Mouse (Mus musculus): ENCODE data around the gene Tshb.
A peak's percentile ranks its signal among the peaks of the same experiment; 100 is the strongest.

Tshb gene

DNA sequence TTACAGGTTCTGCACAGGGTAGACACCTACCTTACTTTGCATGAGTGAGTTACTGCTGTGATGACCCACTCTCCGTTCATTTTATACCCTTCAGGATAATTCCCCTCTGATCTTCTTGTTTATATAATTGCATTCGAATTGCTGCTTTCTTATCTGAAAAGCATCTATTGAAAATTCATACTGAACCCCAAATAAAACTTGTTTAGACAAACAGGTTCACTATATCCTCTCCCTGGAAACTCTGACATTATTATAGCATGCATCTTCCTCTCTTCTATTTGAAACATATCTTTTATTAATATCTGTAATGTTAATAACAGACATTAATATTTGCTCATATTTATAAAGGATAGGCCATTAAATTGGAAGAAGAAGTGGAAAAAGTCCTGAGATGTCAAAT lies at the start of gene Tshb:
Tshb (minus strand) TSS at position 101 of the 400 bp plus-strand sequence.
- DNase-seq (ENCODE audit: inconsistent ontology term): no peak

DNA sequence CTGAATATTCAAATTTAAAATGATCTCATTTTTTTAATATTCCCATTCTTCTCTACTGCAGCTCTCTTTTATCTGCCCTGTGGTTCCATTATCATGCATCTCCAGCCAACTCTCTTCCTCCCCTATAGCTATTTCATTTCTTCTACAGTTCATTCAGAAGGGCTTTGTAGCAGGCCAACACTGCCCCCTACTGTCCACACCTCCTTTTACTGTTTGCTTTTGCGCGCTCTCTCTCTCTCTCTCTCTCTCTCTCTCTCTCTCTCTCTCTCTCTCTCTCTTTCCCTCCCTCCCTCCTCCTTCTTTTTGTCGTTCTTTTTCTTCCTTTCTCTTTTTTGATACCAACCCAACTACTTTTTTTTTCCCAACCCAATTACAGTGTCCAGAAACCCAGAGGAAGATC lies 21.4 kb upstream of the Tshb start:
- peak; percentile 61 for DNase-seq (ENCODE audit: inconsistent ontology term)

DNA sequence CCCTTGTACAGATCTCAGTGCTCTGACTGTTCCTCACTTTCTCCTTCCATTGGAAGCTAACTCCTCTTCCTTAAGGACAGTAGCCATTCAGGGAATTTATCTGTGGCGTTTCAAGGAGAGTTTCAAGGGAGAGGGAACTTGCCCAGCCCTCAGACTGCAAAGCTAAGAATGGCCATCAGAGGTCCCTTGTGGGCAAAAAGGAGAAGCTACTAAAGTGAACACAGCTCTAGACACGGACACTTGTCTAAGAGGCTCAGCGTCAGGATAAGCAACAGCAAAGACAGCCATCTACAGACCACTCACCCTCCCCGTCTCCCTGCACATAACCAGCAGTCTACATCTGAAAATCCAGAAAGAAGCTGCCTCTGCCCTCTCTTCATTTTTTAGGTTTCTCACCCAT lies 4.9 kb upstream of the Tshb start:
- DNase-seq (ENCODE audit: inconsistent ontology term): no peak

DNA sequence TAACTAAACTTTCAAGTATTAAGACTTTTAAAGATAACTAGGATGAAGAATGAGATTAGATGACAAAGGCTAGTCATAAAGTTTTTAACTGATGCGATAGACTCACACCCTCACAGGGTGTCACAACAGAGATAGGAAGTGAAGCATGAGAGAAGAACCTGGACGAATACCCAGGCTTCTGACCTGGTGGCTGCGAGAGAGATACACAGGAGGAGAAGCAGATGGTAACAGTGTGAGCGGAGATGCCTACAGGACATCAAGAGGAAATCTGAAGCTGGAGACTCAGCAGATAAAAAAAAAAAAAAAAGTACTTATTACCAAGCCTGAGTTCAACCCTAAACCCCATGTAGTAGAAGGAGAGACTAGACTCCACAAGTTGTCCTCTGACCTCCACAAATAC lies 9.5 kb downstream of the Tshb start:
- no peak for DNase-seq (ENCODE audit: inconsistent ontology term)

DNA sequence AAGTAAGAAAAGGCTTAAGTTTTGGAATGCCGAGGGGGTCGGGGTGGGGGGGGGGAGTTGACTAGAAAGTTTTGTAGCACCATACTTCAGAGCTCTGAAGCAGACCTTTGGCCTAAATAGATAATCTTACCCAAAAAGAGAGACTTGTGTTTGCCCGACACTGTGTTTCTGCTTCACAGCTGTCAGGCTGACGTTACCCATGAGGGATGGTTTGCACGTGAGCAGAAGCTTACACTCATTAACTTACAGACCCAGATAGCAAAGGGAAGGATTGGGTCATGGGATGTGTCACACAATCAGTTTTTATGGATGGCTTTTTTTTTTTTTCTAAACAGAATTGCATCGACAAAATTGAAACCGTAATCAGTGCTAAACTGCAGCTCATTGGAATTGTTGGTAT lies 17.7 kb downstream of the Tshb start:
- no peak for DNase-seq (ENCODE audit: inconsistent ontology term)

DNA sequence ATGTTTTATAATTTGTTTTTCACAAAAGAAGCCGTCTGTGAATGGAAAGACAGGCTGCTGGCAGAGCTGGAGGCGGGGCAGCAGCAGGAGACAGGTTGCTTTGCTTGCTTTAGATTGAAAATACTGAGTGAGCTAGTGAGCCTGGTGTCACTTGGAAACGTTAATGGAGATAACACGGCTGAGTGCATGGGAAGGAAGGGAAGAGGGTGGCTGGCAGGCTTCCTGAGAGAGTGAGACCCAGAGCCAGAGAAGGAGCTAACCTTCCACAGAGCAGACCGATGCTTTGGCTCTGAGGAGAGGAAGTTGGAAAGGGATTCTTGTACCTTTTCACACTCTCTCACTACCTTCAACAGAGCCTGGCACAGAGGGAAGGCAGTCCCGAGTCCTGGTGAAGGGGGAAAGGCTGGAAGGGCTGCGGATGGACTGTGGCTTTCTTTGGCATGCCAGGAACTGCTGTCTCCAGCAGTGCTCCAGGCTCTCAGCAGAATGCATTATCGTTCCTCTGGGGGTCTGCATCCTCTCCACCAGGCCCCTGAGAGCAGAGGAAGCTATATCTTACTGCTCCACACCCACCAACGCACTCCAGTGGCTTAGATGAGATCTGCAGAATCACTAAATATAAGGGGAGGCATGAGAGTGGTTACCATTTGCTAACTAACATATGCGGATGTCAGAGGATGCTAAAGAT lies 18.7 kb downstream of the Tshb start:
- DNase-seq (ENCODE audit: inconsistent ontology term): no peak

DNA sequence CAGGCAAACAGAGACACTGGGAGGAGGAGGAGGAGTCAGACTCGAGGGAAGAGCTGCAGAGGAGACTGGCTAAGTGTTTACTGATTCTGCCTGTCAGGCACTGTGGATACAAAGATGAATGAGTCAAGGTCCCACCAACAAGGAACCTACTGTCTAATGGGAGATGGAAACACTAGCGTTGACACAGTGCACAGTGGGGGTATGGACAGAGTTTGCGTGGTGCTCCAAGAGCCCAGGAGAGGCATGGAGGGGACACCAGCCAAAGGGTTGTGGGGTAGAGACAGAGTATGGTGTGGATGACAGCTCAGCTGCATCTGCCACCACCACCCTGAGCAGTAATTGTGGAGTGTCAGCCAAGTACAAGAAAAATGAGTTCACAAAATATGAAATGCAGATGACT lies 20.1 kb downstream of the Tshb start:
- DNase-seq (ENCODE audit: inconsistent ontology term): no peak

DNA sequence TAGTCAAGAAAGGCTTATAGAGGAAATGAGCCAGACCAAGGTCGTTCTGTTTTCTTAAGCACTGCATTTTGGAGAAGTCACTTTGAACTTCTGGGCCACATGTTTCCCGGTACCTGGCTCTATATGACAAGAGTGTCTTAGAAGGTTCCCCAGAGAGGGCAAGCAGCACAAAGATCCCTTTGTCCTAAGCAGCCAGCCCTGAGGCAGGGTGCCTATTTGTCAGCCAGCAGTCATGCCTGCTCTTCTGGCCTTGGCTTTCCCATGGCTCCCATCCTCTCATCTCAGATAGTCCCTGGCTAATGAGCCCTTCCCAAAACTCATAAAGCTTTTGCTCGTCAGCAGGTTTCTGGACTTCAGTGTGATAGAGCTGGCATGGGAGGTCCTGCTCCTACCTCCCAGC lies 22.3 kb downstream of the Tshb start:
- DNase-seq (ENCODE audit: inconsistent ontology term): no peak

DNA sequence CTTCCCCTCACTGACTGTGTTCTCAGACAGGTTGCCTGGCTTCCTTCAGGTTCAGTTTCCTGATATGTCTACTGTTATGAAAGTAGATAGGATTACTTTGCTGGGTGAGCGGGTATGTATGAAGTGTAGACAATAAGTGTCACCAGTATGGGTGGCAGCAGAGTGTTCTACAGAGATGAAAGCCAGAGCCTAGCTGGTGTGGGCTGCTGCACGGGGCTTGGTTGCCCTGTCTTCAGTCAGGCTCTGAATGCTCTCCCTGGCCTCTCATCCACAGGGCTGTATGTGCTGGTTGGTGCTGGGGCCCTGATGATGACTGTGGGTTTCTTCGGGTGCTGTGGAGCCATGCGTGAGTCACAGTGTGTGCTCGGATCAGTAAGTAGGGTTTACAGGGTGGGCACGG lies 25.5 kb downstream of the Tshb start:
- no peak for DNase-seq (ENCODE audit: inconsistent ontology term)

DNA sequence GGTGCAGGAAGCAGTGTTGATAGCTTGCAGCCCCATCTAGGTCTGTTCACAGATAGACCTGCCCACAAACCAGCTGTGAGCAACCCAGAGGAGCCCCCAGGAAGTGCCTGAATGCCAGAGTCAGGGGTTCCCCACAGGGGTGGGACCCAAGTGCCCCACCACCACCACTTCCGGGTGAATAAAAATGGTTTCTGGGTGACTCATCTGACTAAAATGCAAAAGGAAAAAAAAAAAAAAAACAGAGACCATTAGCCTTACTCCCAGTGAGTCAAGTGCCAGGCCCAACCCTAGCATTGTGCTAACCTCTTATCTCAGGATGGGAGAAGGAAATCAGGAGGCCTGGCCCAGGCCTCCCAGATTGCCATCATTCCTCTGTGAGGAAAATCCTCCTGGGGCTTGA lies 26.7 kb downstream of the Tshb start:
- DNase-seq (ENCODE audit: inconsistent ontology term): peak; percentile 71

DNA sequence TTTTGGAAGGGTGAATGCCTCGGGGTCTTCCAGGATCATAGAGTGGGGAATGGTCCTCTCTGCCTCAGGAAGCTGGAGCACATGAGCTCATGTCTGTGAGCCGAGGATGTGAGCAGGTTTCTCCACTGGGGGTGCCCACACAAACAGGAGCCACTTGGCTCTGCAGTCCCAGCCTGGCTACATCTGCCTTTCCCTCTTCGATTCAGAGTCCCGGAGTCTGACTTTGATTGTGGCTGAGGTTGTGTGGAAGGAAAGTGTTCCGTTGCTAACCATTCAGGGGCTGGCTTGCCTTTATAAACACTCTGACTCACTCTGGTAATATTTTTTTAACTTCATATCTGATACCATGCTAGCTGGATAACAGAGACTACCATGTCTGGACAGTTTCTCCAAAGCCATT lies 30.1 kb downstream of the Tshb start:
- DNase-seq (ENCODE audit: inconsistent ontology term): no peak

DNA sequence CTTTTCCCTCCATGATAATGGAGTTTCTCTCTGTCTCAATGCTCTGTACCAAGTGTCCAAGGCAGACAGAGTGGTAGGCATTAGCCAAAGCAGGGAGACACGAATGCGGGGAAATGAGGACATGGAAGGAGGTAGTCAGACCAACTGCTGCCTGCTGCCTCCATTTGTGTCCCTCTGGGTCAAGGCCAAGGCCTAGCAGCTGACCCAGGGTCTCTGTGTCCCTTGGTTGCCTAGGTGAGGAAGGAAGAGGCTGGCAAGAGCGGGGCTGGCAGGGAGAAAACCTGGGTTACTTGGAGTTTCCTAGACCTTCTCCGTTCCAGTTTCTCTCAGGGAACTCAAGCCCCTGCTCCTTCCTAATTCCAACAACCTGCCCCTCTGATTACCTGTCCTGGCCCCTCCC lies 30.5 kb downstream of the Tshb start:
- no peak for DNase-seq (ENCODE audit: inconsistent ontology term)

DNA sequence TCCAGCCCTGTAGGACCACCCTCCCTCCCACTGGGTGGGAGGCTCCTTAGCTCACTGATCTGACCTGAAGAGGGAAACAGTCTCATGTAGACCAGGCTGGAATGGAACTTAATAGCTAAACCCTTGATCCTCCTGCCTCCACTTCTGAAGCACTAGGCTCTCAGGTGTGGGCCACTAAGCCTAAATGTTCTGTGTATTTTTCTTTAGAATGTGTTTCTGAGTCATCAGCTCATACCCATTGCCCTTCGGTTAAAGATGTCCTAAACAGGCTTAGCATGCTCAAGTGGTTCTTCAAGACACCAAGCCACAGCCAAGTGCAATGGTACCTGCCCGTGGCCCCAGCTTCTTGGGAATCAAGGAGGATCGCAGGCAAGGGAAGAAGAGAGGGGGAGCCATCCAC lies 31.0 kb downstream of the Tshb start:
- no peak for DNase-seq (ENCODE audit: inconsistent ontology term)

DNA sequence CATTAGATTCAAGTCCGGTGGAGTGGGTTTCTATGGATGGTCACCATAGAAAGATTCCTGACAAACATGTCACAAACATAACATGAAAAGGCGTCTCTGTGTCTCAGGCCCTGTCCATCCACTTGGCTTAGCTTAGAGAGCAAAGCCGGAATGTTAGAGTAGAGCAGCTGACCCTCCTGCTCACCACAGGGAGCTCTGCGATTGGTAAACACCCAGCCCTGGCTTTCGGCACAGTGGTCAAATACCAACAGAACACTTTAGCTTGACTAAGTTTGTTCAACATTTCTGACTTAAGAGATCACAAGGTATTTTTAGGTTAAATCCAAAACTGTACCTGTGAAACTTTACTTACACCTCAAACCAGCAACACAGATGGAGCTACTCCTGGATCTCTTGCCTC lies 31.4 kb downstream of the Tshb start:
- DNase-seq (ENCODE audit: inconsistent ontology term): no peak

DNA sequence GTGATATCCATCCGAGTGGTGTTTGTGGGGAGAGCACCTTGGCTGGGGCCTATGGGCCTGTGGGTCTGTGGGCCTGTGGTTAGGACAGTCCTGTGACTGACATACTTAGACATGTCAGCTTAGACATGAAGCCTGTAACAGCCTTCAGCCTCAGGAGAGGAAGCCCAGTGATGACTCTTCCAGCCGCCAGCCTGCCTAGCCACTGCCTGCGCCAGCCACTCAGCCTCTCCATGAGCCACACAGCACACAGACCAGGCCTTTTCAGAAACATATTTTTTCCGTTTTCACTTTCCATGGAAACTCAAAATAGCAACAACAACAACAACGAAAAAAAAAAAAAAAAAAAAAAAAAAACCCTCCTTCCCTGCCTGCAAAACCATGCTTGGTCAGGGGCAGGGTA lies 33.8 kb downstream of the Tshb start:
- DNase-seq (ENCODE audit: inconsistent ontology term): no peak

DNA sequence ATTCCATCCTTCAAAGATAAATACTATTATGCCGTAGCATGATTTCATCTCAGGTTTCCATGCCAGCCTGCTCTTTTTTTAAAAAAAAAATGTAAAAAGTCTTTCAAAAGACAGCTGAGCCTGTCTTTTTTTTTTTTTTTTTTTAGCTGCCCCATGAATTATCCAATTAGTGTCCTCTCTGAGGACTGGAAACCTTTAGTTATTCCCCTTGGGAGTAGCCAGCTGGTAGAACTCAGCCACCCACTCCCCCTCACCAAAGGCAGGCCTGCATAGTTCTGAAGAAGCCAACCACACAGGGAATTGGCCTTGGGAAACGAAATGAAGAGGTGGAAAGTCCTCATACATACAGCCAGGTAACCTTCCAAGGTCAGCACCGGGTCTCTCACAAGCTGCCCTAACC lies 34.5 kb downstream of the Tshb start:
- DNase-seq (ENCODE audit: inconsistent ontology term): no peak

DNA sequence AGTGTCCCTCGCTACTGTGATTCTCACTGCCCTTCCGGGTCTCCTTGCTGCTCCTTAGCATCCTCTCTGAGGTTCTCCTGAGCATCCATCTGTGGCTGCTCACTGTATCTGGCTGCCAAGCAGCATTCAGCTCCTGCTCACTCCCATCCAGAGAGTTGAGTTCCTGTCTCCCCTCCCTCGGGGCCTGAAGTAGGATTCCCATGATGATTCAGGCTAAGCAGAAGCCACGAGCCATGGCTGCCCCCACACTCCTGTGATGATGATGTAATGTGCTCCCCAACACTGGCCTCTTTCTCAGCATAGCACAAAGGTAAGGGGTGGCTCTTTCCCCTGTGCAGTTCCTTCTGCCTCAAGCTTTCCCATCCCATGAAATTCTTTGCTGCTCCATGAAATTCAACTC lies 36.3 kb downstream of the Tshb start:
- no peak for DNase-seq (ENCODE audit: inconsistent ontology term)

DNA sequence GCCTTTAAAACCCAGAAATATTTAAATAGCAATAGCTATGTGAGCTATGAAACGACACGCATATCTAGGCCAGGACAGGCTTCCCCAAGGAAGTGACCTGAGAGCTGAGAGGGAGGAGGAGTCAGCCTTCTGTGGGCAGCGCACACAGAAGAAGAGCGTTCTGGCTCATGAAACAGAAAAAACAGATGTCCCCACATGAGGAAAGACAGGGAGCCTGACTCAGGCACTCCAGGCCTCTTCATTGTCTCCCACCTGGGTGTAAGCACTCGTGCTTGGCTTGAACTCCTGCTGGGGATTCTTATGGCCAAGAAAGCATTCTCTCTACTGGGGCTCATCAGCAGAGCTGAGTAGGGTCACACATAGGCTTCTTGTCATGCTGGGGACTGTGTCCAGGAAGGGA lies 37.9 kb downstream of the Tshb start:
- DNase-seq (ENCODE audit: inconsistent ontology term): no peak

DNA sequence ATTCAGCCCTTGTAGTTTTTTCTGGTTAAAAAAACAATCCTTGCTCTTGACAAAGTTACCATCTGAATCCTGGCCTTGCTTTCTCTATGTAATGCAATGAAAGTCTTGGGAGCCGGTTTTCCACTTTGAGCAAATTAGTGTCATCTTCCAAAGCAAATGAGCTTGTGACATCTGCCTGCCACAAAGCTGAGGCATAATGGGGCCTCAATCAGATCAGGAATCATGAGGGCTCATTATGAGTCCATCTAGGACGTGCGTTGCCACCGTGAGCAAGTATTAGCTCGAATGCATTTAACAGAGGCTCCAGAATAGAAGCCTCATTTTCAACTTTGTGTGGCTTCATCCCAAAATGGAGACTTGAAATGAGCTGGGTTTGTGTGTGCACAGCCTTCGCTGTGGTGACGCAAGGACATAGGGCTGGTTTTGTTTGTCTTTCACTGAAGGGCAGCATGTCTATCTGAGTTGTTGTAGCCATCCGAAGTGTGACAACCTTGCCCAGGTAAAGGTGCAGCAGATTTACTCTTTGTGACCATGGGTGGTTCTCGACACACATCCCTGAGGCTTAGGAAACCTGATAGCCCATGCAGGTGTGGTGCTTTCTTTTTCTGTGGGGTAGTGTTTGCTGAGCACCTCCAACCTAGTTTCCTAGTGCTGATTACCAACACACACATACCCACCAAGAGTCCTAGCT lies 38.6 kb downstream of the Tshb start:
- DNase-seq (ENCODE audit: inconsistent ontology term): no peak

DNA sequence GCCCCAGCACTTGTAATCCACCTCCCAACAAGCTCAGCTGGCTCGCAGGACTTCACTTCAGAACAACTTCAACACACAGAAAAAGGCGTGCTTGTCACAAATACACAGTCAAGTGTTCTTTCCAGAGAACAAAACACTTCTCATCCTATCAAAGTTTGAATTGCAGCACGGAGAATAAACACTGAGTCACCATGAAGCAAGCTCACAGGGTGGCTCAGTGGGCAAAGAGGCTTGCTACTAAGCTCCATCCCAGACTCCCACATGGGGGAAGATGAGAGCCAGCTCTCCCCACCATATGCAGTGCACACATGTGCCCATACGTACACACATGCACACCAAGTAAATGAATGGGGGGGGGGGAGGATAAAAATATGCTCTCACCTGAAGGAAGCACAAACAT lies 39.3 kb downstream of the Tshb start:
- no peak for DNase-seq (ENCODE audit: inconsistent ontology term)

DNA sequence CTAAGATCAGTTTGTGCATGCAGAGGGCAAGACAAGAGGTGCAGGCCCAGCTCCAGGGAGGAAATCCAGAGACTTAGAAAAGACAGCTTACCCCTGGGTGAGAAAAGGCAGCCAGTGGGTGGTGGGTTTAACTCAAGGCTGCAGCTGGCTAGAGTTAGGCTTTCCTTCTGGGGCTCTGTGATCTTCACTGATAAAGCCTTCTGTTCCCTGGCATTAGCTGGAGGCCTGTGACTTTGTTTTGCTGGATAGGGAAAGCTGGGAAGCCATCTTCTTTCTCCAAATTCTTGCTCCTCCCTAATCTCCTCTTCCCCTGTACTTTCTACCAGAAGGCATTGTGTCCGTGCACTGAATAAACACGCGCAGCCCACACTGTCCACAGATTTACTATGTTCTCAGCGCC lies 39.8 kb downstream of the Tshb start:
- DNase-seq (ENCODE audit: inconsistent ontology term): no peak

DNA sequence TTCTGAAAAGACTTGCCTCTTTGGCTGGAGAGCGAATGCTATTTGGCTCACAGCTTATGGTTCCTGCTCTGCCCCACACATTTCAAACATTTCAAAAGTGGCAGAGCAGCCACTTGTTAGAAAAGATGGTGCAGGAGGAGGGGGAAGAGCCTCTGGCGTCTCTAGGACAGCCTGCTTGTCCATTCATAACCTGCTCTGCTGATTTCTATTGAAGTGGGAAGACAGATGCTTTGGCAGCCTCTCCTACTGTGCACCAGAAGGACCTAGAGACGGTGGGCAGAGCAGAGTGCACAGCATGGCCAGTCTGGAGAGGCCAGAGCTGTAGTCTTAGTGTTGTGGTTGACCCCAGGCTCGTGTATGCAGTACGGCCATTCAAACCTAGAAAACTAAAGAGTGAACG lies 43.6 kb downstream of the Tshb start:
- DNase-seq (ENCODE audit: inconsistent ontology term): no peak

DNA sequence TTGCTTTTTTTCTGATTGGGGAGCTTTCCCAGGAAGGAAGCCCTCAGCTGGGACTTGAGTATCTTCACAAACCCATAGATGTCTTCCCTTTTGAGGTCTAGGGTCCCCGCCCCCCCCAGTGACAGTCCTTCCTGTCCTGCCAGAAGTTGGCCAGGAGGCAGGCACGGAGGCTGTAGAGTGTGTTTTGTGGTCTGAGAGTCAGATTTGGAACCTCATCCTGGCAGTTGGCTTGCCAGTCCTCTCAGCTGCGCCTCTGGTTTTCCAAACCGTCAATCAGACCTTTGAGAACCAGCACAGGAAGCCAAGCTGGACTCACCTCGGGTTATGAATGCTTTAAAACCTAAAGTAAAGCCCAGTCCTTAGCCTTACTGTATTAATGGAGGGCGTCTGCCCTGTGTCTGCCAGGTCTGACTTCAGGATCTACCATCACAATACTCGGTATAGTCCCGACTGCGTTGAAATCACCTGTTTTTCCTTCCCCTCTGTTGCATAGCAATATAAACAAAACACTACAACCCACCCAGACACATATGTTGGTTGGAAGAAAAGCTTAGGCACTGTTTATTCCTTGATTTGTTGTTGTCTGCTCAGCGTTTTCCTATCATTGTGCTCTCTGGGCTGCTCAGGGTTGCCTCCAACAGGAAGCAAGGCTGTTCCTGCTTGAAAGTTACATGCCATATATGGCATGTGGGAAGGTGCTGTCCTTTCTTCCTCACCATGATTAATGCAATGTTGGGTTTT lies 44.2 kb downstream of the Tshb start:
- DNase-seq (ENCODE audit: inconsistent ontology term): no peak

Data from Muller cell, postnatal 12 days (primary cell).